Mouse (Mus musculus): ENCODE measurements around the gene Kcnh1. TPM values are rescaled to one million over a fixed set of nuclear protein-coding genes. Genes with fewer than 3 reads are reported as not detected.

Kcnh1 gene
- polyA plus RNA-seq, 1 experiment from 2014 or later, result 3.0 TPM

Other genes starting within 250 kb of the Kcnh1 start
- gene Rd3, start 213.4 kb upstream of the Kcnh1 start, polyA plus RNA-seq (2015; fragmentation: Nextera tagmentation; extraction: Ambion mirVana), result 2.5 and 3.0 TPM in 2 replicates
- gene Traf5, start 98.2 kb upstream of the Kcnh1 start, polyA plus RNA-seq (2015; fragmentation: Nextera tagmentation; extraction: Ambion mirVana), result 1.6 and 2.7 TPM in 2 replicates
- gene Rcor3, start 52.7 kb upstream of the Kcnh1 start, polyA plus RNA-seq (2015; fragmentation: Nextera tagmentation; extraction: Ambion mirVana), result 36.3 and 40.4 TPM in 2 replicates

All from midbrain, embryonic 16.5 days (tissue).